Comparison of ENCODE assay signal across 31 mouse cellular contexts in the genomic region with DNA sequence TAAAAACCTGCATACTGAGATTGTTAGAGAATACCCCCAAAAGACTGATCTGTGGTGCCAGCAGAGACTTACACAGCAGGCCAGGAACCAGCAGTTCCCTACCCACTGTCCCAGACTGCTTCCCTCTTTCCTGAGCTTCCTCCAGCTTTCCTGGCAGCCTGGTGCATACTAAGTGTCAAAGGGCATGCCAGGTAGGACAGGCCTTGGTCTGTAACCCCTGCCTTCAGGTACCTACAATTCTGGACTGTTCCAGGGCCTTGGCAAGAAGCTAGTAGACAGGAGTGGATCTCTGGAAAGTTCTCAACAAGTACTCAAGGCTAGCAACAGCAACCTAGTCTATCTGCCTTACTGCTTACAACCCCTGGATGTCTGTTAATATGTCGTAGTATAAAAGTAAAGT. TPM values are rescaled to one million over a fixed set of nuclear protein-coding genes. Genes with fewer than 3 reads are reported as not detected.
"Had no signal": no experiment of that assay in that cellular context is flagged by ENCODE, and none has a peak within 500 bp of the region (broad histone marks: within the 10 kb centered on the region; RNA-seq: fewer than 3 reads in every experiment).

No protein-coding gene starts in this region.

- ATAC-seq: lung, postnatal 0 days; midbrain, embryonic 13.5 days; midbrain, embryonic 16.5 days had no signal

- H3K9me3 ChIP-seq: kidney, embryonic 15.5 days; liver, embryonic 13.5 days; midbrain, embryonic 10.5 days; midbrain, embryonic 13.5 days; neural tube, embryonic 13.5 days; stomach, embryonic 15.5 days had no signal

- H3K4me3 ChIP-seq: kidney, embryonic 15.5 days; left cerebral cortex, adult 2 months; liver, embryonic 13.5 days; midbrain, embryonic 10.5 days; midbrain, embryonic 13.5 days; neural tube, embryonic 13.5 days; stomach, embryonic 15.5 days had no signal

- H3K27me3 ChIP-seq: kidney, embryonic 15.5 days; liver, embryonic 13.5 days; midbrain, embryonic 13.5 days; neural tube, embryonic 13.5 days; stomach, embryonic 15.5 days had no signal

- H3K27ac ChIP-seq: kidney, embryonic 15.5 days; left cerebral cortex, adult 2 months; liver, embryonic 13.5 days; midbrain, embryonic 10.5 days; midbrain, embryonic 13.5 days; neural tube, embryonic 13.5 days; stomach, embryonic 15.5 days had no signal

- DNase-seq: kidney, adult 11 months; kidney, adult 8-10 months; kidney, postnatal 10 days; kidney, postnatal 36 days; layer of hippocampus, postnatal 36 days; liver, embryonic 13.5 days; lung, embryonic 14.5 days; lung, postnatal 36 days; retina, postnatal 1 day; right cerebral cortex, postnatal 25 days; thymus, postnatal 25 days had no signal

- H3K36me3 ChIP-seq: midbrain, embryonic 13.5 days; neural tube, embryonic 13.5 days; stomach, embryonic 15.5 days had no signal

- H3K4me2 ChIP-seq: kidney, embryonic 15.5 days; lung, embryonic 14.5 days; midbrain, embryonic 13.5 days; neural tube, embryonic 13.5 days; stomach, embryonic 15.5 days had no signal

- H3K9ac ChIP-seq: kidney, embryonic 15.5 days; liver, embryonic 13.5 days; lung, embryonic 14.5 days; midbrain, embryonic 13.5 days; neural tube, embryonic 13.5 days; stomach, embryonic 15.5 days had no signal

RNA-seq across cellular contexts. Expression of a gene that starts 9.3 kb away (rescaled TPM):
- total RNA-seq: layer of hippocampus, adult 8-10 months; layer of hippocampus, postnatal 10 days; layer of hippocampus, postnatal 36 days; left cerebral cortex, adult 2 months; left cerebral cortex, postnatal 10 days; left cerebral cortex, postnatal 36 days; megakaryocyte progenitor cell, adult 5-6 weeks; monocyte, adult 5-6 weeks; neutrophil, adult 5-6 weeks had no signal
- polyA plus RNA-seq: kidney, embryonic 15.5 days; limb, embryonic 11.5 days; liver, embryonic 13.5 days; lung, embryonic 14.5 days; lung, postnatal 0 days; midbrain, embryonic 10.5 days; midbrain, embryonic 13.5 days; midbrain, embryonic 16.5 days; neural tube, embryonic 13.5 days; stomach, embryonic 15.5 days had no signal

RNA-seq across cellular contexts. Expression of a gene that starts 34.8 kb away (rescaled TPM):
- total RNA-seq: layer of hippocampus, postnatal 10 days; left cerebral cortex, adult 2 months; left cerebral cortex, postnatal 36 days; monocyte, adult 5-6 weeks; neutrophil, adult 5-6 weeks had no signal
- polyA plus RNA-seq: kidney, embryonic 15.5 days; limb, embryonic 11.5 days; lung, embryonic 14.5 days; lung, postnatal 0 days; midbrain, embryonic 10.5 days; midbrain, embryonic 13.5 days; midbrain, embryonic 16.5 days; neural tube, embryonic 13.5 days; stomach, embryonic 15.5 days had no signal

RNA-seq across cellular contexts. Expression of a gene that starts 34.9 kb away (rescaled TPM):
- total RNA-seq: layer of hippocampus, adult 8-10 months; layer of hippocampus, postnatal 10 days; layer of hippocampus, postnatal 36 days; left cerebral cortex, adult 2 months; left cerebral cortex, postnatal 10 days; left cerebral cortex, postnatal 36 days; megakaryocyte progenitor cell, adult 5-6 weeks; neutrophil, adult 5-6 weeks had no signal
- polyA plus RNA-seq: kidney, embryonic 15.5 days; limb, embryonic 11.5 days; limb, embryonic 14.5 days; liver, embryonic 13.5 days; liver, embryonic 16.5 days; lung, embryonic 14.5 days; lung, postnatal 0 days; midbrain, embryonic 10.5 days; midbrain, embryonic 13.5 days; midbrain, embryonic 16.5 days; myocyte; neural tube, embryonic 13.5 days; stomach, embryonic 15.5 days; thymus, postnatal 0 days had no signal
